Mouse (Mus musculus) mouse trophoblast stem cell (cell line): ENCODE results near the gene Obp2a.
"Not testable (repeated sequence)": the region's sequence is repeated elsewhere in the genome, so short reads cannot be mapped to it uniquely, and the experiment has no call there.

Experiments
- in situ Hi-C, 2 experiments: fragments of 300-500 bp; cut with MseI, MboI; formaldehyde crosslinking; loops; 2 replicates in 1 of 2; 3 replicates in 1 of 2; pipeline ENCODE4 v1.15.1; 2025

Gene Obp2a

GRCm38 (mm10) chr2:25699743-25700142 is at the start of gene Obp2a:
TSS of gene Obp2a (plus strand) at chr2:25700043.
- in situ Hi-C loops = not testable (repeated sequence)

- in situ Hi-C loops = no loop called here
Measured at GRCm38 (mm10) chr2:25652902-25653301, 46.9 kb upstream of the Obp2a start, which contains the start of gene Lcn8. TSS of gene Lcn8 (plus strand) at chr2:25653120.

- in situ Hi-C loops = no loop called here
Measured at GRCm38 (mm10) chr2:25654502-25654901, 45.3 kb upstream of the Obp2a start.

- in situ Hi-C loops = no loop called here
Measured at GRCm38 (mm10) chr2:25656691-25657090, 43.2 kb upstream of the Obp2a start.

- in situ Hi-C loops = no loop called here
Measured at GRCm38 (mm10) chr2:25657246-25657645, 42.6 kb upstream of the Obp2a start.

- in situ Hi-C loops = no loop called here
Measured at GRCm38 (mm10) chr2:25657652-25658051, 42.2 kb upstream of the Obp2a start, which contains the start of gene Lcn5. TSS of gene Lcn5 (plus strand) at chr2:25657952.

GRCm38 (mm10) chr2:25660279-25660678 is 39.6 kb upstream of the Obp2a start:
- in situ Hi-C loops = no loop called here

- in situ Hi-C loops = no loop called here
Measured at GRCm38 (mm10) chr2:25661245-25661970, 38.4 kb upstream of the Obp2a start.

- in situ Hi-C loops = no loop called here
Measured at GRCm38 (mm10) chr2:25663511-25663910, 36.3 kb upstream of the Obp2a start.

GRCm38 (mm10) chr2:25664125-25664524 is 35.7 kb upstream of the Obp2a start:
- in situ Hi-C loops = no loop called here

- in situ Hi-C loops = no loop called here
Measured at GRCm38 (mm10) chr2:25666516-25666915, 33.3 kb upstream of the Obp2a start.

- in situ Hi-C loops = no loop called here
Measured at GRCm38 (mm10) chr2:25676486-25676885, 23.4 kb upstream of the Obp2a start, which contains the start of gene Lcn6. TSS of gene Lcn6 (plus strand) at chr2:25676786.

- in situ Hi-C loops = no loop called here
Measured at GRCm38 (mm10) chr2:25679559-25679958, 20.3 kb upstream of the Obp2a start.

- in situ Hi-C loops = no loop called here
Measured at GRCm38 (mm10) chr2:25682426-25682825, 17.4 kb upstream of the Obp2a start, which contains the start of gene Lcn10. TSS of gene Lcn10 (plus strand) at chr2:25682726.

GRCm38 (mm10) chr2:25686941-25687340 is 12.9 kb upstream of the Obp2a start:
- in situ Hi-C loops = no loop called here

GRCm38 (mm10) chr2:25694605-25695004 is 5.2 kb upstream of the Obp2a start:
- in situ Hi-C loops = no loop called here

- in situ Hi-C loops = no loop called here
Measured at GRCm38 (mm10) chr2:25696951-25697350, 2.9 kb upstream of the Obp2a start.

- in situ Hi-C loops = no loop called here
Measured at GRCm38 (mm10) chr2:25698696-25699095, 1.1 kb upstream of the Obp2a start.

GRCm38 (mm10) chr2:25701001-25701400 is 1.2 kb downstream of the Obp2a start:
- in situ Hi-C loops = no loop called here

- in situ Hi-C loops = no loop called here
Measured at GRCm38 (mm10) chr2:25703706-25704105, 3.9 kb downstream of the Obp2a start.

- in situ Hi-C loops = no loop called here
Measured at GRCm38 (mm10) chr2:25706643-25707481, 7.0 kb downstream of the Obp2a start, which contains the start of gene Bmyc. TSS of gene Bmyc (plus strand) at chr2:25706739.

- in situ Hi-C loops = no loop called here
Measured at GRCm38 (mm10) chr2:25708121-25708520, 8.3 kb downstream of the Obp2a start.
